Mouse (Mus musculus): Measurements from ENCODE around the gene Dis3l2. TPM values are rescaled to one million over a fixed set of nuclear protein-coding genes. Genes with fewer than 3 reads are reported as not detected.

Gene Dis3l2
- polyA plus RNA-seq, 1 experiment from 2014 or later = 8.8 TPM

GRCm38 (mm10) chr1:87041119-87041518 lies 337.5 kb downstream of the Dis3l2 start:
- WGBS (ENCODE audit: insufficient replicate concordance) = 21% methylated on average over 3 of the region's 3 CpGs
- no peaks in the 10 kb centered on the region for H3K9me3 ChIP-seq (replicated peaks)
- no peak for ATAC-seq (ENCODE audit: low read depth)

GRCm38 (mm10) chr1:87041814-87042438 lies 338.3 kb downstream of the Dis3l2 start:
- H3K4me3 ChIP-seq (replicated peaks) = no peak overlapping the region
- H3K27me3 ChIP-seq = no peaks in the 10 kb centered on the region
- DNase-seq (peak; percentile 24), ATAC-seq (ENCODE audit: low read depth) (peak; percentile 45; the same call in 1 of the 2 replicates)
- H3K4me2 ChIP-seq = no peak overlapping the region
- no peaks in the 10 kb centered on the region for H3K9me3 ChIP-seq (replicated peaks)
- H3K9ac ChIP-seq = no peak overlapping the region
- WGBS (ENCODE audit: insufficient replicate concordance) = 3% methylated on average over 1 of the region's 1 CpGs
- no peaks in the 10 kb centered on the region for H3K4me1 ChIP-seq (replicated peaks)
- H3K36me3 ChIP-seq = no peaks in the 10 kb centered on the region; the same call in 1 of the 2 replicates
- no peak overlapping the region for H3K27ac ChIP-seq

More at GRCm38 (mm10) chr1:87041119-87041518, 337.5 kb downstream of the Dis3l2 start:
- Histone ChIP-seq H3K4me3 (replicated peaks) (no peak overlapping the region), H3K4me1 (replicated peaks) (peaks cover 1% of the 10 kb centered on the region; the same call in 1 of the 2 replicates), H3K9ac (no peak overlapping the region), H3K27me3 (no peaks in the 10 kb centered on the region), H3K4me2 (no peak overlapping the region), H3K27ac (no peak overlapping the region), H3K36me3 (no peaks in the 10 kb centered on the region)
- peak; percentile 34 for DNase-seq

GRCm38 (mm10) chr1:87050072-87050471 lies 346.5 kb downstream of the Dis3l2 start:
- Histone ChIP-seq H3K4me3 (replicated peaks) (no peak overlapping the region), H3K27me3 (no peaks in the 10 kb centered on the region), H3K27ac (no peak overlapping the region), H3K4me2 (no peak overlapping the region), H3K9me3 (replicated peaks) (no peaks in the 10 kb centered on the region), H3K4me1 (replicated peaks) (no peaks in the 10 kb centered on the region), H3K36me3 (peaks cover 6% of the 10 kb centered on the region; the same call in 1 of the 2 replicates), H3K9ac (no peak overlapping the region)
- 61% methylated on average over 3 of the region's 3 CpGs for WGBS (ENCODE audit: insufficient replicate concordance)
- ATAC-seq (ENCODE audit: low read depth) (no peak), DNase-seq (no peak)

- DNase-seq (no peak), ATAC-seq (ENCODE audit: low read depth) (no peak)
- Histone ChIP-seq H3K4me1 (replicated peaks) (no peaks in the 10 kb centered on the region), H3K4me3 (replicated peaks) (no peak overlapping the region), H3K36me3 (peaks cover 6% of the 10 kb centered on the region; the same call in 1 of the 2 replicates), H3K27me3 (no peaks in the 10 kb centered on the region), H3K9ac (no peak overlapping the region), H3K9me3 (replicated peaks) (no peaks in the 10 kb centered on the region), H3K27ac (no peak overlapping the region), H3K4me2 (no peak overlapping the region)
- 71% methylated on average over 1 of the region's 1 CpGs for WGBS (ENCODE audit: insufficient replicate concordance)
These were observed 347.1 kb downstream of the Dis3l2 start for GRCm38 (mm10) chr1:87050700-87051099.

GRCm38 (mm10) chr1:87051369-87051768 lies 347.8 kb downstream of the Dis3l2 start:
- 65% methylated on average over 4 of the region's 4 CpGs for WGBS (ENCODE audit: insufficient replicate concordance)
- no peak for ATAC-seq (ENCODE audit: low read depth)

GRCm38 (mm10) chr1:87057075-87057474 lies 353.5 kb downstream of the Dis3l2 start:
- H3K9me3 ChIP-seq (replicated peaks) = 0 out of 2 replicates have a peak, but pooled peaks cover under 1% of the 10 kb centered on the region
- H3K36me3 ChIP-seq = no peaks in the 10 kb centered on the region
- H3K4me1 ChIP-seq (replicated peaks) = no peaks in the 10 kb centered on the region
- H3K27ac ChIP-seq = no peak overlapping the region
- no peak overlapping the region for H3K9ac ChIP-seq
- H3K4me3 ChIP-seq (replicated peaks) = no peak overlapping the region
- no peak for ATAC-seq (ENCODE audit: low read depth)
- no peaks in the 10 kb centered on the region for H3K27me3 ChIP-seq
- no peak overlapping the region for H3K4me2 ChIP-seq
- no peak for DNase-seq
- WGBS (ENCODE audit: insufficient replicate concordance) = 53% methylated on average over 4 of the region's 4 CpGs

More at GRCm38 (mm10) chr1:87051369-87051768, 347.8 kb downstream of the Dis3l2 start:
- DNase-seq = no peak
- H3K4me3 ChIP-seq (replicated peaks) = no peak overlapping the region
- no peaks in the 10 kb centered on the region for H3K4me1 ChIP-seq (replicated peaks)
- peaks cover 6% of the 10 kb centered on the region; the same call in 1 of the 2 replicates for H3K36me3 ChIP-seq
- no peak overlapping the region for H3K9ac ChIP-seq
- no peak overlapping the region for H3K27ac ChIP-seq
- no peak overlapping the region for H3K4me2 ChIP-seq
- H3K27me3 ChIP-seq = no peaks in the 10 kb centered on the region
- H3K9me3 ChIP-seq (replicated peaks) = no peaks in the 10 kb centered on the region

GRCm38 (mm10) chr1:87059042-87059665 lies 355.5 kb downstream of the Dis3l2 start:
- H3K27ac ChIP-seq = no peak overlapping the region
- 0 out of 2 replicates have a peak, but pooled peaks cover 3% of the 10 kb centered on the region for H3K9me3 ChIP-seq (replicated peaks)
- no peaks in the 10 kb centered on the region for H3K36me3 ChIP-seq
- DNase-seq (no peak), ATAC-seq (ENCODE audit: low read depth) (no peak)
- H3K27me3 ChIP-seq = no peaks in the 10 kb centered on the region
- H3K4me3 ChIP-seq (replicated peaks) = no peak overlapping the region
- WGBS (ENCODE audit: insufficient replicate concordance) = 41% methylated on average over 8 of the region's 8 CpGs
- no peaks in the 10 kb centered on the region for H3K4me1 ChIP-seq (replicated peaks)
- no peak overlapping the region for H3K4me2 ChIP-seq
- no peak overlapping the region for H3K9ac ChIP-seq

GRCm38 (mm10) chr1:87060913-87061312 lies 357.3 kb downstream of the Dis3l2 start:
- DNase-seq (no peak), ATAC-seq (ENCODE audit: low read depth) (no peak)
- Histone ChIP-seq H3K27ac (no peak overlapping the region), H3K4me1 (replicated peaks) (no peaks in the 10 kb centered on the region), H3K4me3 (replicated peaks) (no peak overlapping the region), H3K9me3 (replicated peaks) (0 out of 2 replicates have a peak, but pooled peaks cover 3% of the 10 kb centered on the region), H3K4me2 (no peak overlapping the region), H3K27me3 (no peaks in the 10 kb centered on the region), H3K36me3 (no peaks in the 10 kb centered on the region), H3K9ac (no peak overlapping the region)

GRCm38 (mm10) chr1:87070720-87071119 lies 367.1 kb downstream of the Dis3l2 start:
- 38% methylated on average over 16 of the region's 16 CpGs for WGBS (ENCODE audit: insufficient replicate concordance)
- Histone ChIP-seq H3K4me3 (replicated peaks) (no peak overlapping the region), H3K27ac (no peak overlapping the region), H3K9ac (no peak overlapping the region), H3K9me3 (replicated peaks) (no peaks in the 10 kb centered on the region), H3K36me3 (no peaks in the 10 kb centered on the region), H3K4me2 (no peak overlapping the region), H3K4me1 (replicated peaks) (no peaks in the 10 kb centered on the region), H3K27me3 (no peaks in the 10 kb centered on the region)
- peak; percentile 30 for DNase-seq
- ATAC-seq (ENCODE audit: low read depth) = peak; percentile 58; the same call in 1 of the 2 replicates

GRCm38 (mm10) chr1:87073776-87074175 lies 370.2 kb downstream of the Dis3l2 start:
- no peak for ATAC-seq (ENCODE audit: low read depth)
- Histone ChIP-seq H3K4me1 (replicated peaks) (no peaks in the 10 kb centered on the region), H3K4me2 (no peak overlapping the region), H3K27me3 (no peaks in the 10 kb centered on the region), H3K27ac (no peak overlapping the region), H3K36me3 (no peaks in the 10 kb centered on the region), H3K9me3 (replicated peaks) (no peaks in the 10 kb centered on the region), H3K4me3 (replicated peaks) (no peak overlapping the region), H3K9ac (no peak overlapping the region)
- 71% methylated on average over 8 of the region's 8 CpGs for WGBS (ENCODE audit: insufficient replicate concordance)
- no peak for DNase-seq

GRCm38 (mm10) chr1:87086196-87086595 lies 382.6 kb downstream of the Dis3l2 start:
- WGBS (ENCODE audit: insufficient replicate concordance) = 45% methylated on average over 4 of the region's 4 CpGs
- Histone ChIP-seq H3K4me1 (replicated peaks) (no peaks in the 10 kb centered on the region), H3K27ac (no peak overlapping the region), H3K9ac (no peak overlapping the region), H3K36me3 (no peaks in the 10 kb centered on the region), H3K4me3 (replicated peaks) (no peak overlapping the region), H3K27me3 (0 out of 2 replicates have a peak, but pooled peaks cover 5% of the 10 kb centered on the region), H3K9me3 (replicated peaks) (no peaks in the 10 kb centered on the region), H3K4me2 (no peak overlapping the region)
- no peak for ATAC-seq (ENCODE audit: low read depth)
- no peak for DNase-seq

Measured in liver, embryonic 13.5 days (tissue).